Mouse (Mus musculus): Measurements from ENCODE around the gene Cyb5r1. TPM values are rescaled to one million over a fixed set of nuclear protein-coding genes. Genes with fewer than 3 reads are reported as not detected.
"Not testable (repeated sequence)": the region's sequence is repeated elsewhere in the genome, so short reads cannot be mapped to it uniquely, and the experiment has no call there.

The Cyb5r1 gene
- total RNA-seq, 2 experiments from 2014 or later: 18.9 to 19.9 TPM

DNA sequence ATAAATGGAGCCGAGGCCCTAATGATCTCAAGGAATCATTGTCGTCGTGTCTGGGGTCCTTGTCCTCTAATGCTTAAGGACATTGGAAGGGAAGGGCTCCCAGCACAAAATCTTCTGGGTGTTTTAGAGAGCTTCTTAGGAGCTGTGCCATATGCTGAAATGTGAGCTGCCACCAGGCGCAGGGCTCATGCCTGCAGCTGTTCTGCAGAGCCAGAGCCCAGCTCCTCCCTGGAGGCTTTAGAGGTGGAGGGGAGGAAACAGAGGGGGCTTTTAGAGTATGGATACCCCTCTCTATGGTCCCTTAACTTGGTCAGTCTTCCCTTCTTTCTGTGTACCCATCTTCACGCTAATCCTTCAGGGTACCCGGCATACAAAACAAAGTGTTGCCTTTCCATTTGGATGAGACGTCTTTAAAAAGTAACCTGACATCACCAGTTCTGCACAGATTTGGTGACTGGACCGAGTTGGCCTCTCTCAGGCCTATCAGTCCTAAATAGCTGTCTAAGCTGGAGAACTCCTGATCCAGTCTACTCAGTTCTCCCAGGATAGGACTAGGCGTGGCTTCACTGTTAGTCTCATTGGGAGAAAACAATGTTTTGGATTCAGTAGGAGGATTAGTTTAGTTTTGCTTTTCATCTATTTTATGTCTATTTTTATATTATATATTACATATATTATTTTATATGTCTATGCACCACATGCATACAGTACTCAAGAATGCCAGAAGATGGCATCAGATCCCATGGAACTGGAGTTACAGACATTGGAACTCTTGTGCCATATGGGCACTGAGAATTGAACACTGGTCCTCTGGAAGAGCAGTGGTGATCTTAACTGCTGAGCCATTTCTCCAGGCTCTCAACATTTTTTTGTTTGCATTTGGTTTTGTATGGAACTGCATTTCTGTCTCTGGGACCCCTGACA, 6.6 kb downstream of the Cyb5r1 start:
- no peak for DNase-seq (ENCODE audit: low spot score in 2 of 2)
- intact Hi-C loops (cut with DNase I): no loop called here

DNA sequence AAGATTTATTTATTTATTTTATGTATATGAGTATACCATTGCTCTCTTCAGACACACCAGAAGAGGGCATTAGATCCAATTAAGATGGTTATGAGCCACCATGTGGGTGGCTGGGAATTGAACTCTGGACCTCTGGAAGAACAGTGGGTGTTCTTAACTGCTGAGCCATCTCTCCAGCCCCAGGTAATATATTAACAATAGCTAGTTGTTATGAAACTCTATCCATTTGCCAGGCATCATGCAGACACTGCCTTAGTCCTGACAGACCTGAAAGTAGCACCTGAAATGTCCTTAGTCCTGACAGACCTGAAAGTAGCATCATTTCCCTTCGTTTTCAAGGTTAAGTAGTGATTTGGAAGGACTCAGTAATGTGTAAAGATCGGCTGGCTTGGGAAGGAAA, 8.7 kb downstream of the Cyb5r1 start:
- DNase-seq (ENCODE audit: low spot score in 2 of 2): no peak
- intact Hi-C loops (cut with DNase I): no loop called here

DNA sequence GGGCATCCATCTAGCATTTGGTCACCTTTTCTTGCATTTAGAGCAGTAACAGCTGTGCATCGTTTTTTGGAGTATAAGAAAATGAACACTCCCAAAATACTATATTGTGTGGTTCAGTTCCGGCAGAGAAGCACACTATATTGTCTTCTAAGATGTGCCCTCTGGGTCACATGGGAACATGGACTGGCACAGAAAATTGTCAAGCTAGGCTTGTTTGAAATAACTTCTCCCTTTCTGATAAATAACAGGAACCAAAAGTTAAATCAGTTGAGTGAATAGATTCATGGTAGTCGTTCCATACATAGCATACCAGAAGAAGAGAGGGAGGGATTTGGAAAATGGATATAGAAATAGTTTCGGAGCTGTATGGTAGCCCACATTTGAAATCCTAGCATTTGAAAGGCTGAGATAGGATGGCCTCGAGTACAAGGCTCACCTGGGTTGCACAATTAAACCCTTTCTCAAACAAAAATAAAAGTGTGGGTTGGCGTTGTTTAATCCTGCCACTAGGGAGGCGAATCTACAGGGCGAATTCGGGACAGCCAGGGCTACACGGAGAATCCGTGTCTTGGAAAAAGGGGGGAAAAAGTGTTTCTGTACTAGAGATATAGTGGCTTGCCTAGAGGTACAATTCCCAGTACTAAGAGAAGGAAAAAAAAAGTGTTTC, 9.3 kb downstream of the Cyb5r1 start:
- no peak for DNase-seq (ENCODE audit: low spot score in 2 of 2)
- intact Hi-C loops (cut with DNase I): loop anchor here (5.0 kb wide), 1 partner anchor 52 kb away; the partner anchor contains the start of gene Tmem183a

- intact Hi-C loops (cut with DNase I): loop anchor here (5.0 kb wide), 1 partner anchor 53 kb away; the partner anchor contains the start of gene Tmem183a
- DNase-seq (ENCODE audit: low spot score in 2 of 2): peak; percentile 97
Observed at GRCm38 (mm10) chr1:134415168-134415831, 9.9 kb downstream of the Cyb5r1 start, which contains the start of gene Adipor1. Gene Adipor1, plus strand, starts transcription at chr1:134415378.

GRCm38 (mm10) chr1:134418414-134418975, 13.1 kb downstream of the Cyb5r1 start:
- intact Hi-C loops (cut with DNase I): loop anchor here (5.0 kb wide), 1 partner anchor 56 kb away; the partner anchor contains the start of gene Tmem183a
- no peak for DNase-seq (ENCODE audit: low spot score in 2 of 2)

- intact Hi-C loops (cut with DNase I): loop anchor here (5.0 kb wide), 1 partner anchor 57 kb away; the partner anchor contains the start of gene Tmem183a
- DNase-seq (ENCODE audit: low spot score in 2 of 2): no peak
Observed at GRCm38 (mm10) chr1:134419176-134419575, 13.8 kb downstream of the Cyb5r1 start.

- DNase-seq (ENCODE audit: low spot score in 2 of 2): no peak
- intact Hi-C loops (cut with DNase I): loop anchor here (5.0 kb wide), 1 partner anchor 58 kb away; the partner anchor contains the start of gene Tmem183a
Observed at GRCm38 (mm10) chr1:134419751-134420458, 14.5 kb downstream of the Cyb5r1 start.

GRCm38 (mm10) chr1:134423911-134424310, 18.6 kb downstream of the Cyb5r1 start:
- intact Hi-C loops (cut with DNase I): no loop called here
- DNase-seq (ENCODE audit: low spot score in 2 of 2): no peak

DNA sequence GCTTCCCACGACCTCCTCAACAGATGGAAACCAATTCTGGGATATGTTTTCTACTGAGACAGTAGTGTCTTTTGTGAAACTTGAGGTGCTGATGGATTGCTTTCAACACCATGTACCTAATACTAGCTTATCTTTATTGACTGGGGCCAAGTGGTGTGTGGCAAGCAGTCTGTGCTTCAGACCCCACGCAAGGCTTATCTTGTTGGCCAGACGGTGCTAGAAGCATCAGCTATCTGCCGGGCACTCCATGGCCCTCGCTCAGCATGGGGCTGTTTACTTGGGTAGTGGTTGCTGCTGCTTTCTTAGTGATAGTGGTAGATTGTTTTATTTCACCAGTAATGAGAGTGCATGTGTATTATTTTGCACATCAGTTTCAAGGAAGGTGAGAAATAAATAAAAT, 20.9 kb downstream of the Cyb5r1 start:
- intact Hi-C loops (cut with DNase I): no loop called here
- no peak for DNase-seq (ENCODE audit: low spot score in 2 of 2)

DNA sequence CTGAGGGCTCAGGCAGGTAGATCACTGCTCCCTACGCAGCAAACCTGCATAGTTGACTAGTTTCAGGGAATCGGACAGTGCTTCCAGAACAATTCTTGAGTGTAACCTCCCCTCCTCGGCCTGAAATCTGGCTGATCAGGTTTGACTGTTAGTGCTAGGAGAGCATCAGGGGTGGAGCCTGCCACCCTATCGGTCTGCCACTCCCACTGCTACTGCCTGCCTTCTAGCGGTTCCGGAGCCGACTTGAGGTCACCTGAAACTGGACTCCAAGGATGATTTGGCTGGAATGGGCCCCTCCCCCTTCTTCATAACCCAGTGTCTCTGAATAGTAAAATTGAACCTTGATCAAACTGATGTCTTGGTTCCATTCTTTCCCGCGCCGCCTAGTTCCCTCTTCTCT, 27.6 kb downstream of the Cyb5r1 start:
- intact Hi-C loops (cut with DNase I): no loop called here
- no peak for DNase-seq (ENCODE audit: low spot score in 2 of 2)

DNA sequence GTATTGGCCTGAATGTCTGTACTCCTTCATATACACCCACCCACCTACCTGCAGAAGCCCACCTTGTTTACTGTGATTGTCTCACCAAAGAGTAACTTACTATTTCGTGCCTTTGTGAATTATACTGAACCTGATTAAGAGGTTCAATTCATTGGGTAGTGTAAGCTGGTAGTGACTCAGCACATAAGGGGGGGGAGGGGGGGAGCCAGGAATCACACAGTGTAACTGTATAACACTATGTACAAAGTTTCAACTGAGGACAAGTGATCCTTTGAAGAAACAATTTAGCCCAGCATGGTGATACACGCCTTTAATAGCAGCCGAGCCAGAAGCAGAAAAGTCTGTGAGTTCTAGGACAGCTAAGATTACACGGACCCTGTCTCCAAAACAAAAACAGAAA, 28.1 kb downstream of the Cyb5r1 start:
- DNase-seq (ENCODE audit: low spot score in 2 of 2): no peak

GRCm38 (mm10) chr1:134435414-134435813, 30.1 kb downstream of the Cyb5r1 start:
- DNase-seq (ENCODE audit: low spot score in 2 of 2): no peak
- intact Hi-C loops (cut with DNase I): no loop called here

More for the DNA sequence above, 28.1 kb downstream of the Cyb5r1 start:
- intact Hi-C loops (cut with DNase I): no loop called here

- intact Hi-C loops (cut with DNase I): no loop called here
- DNase-seq (ENCODE audit: low spot score in 2 of 2): no peak
Observed at GRCm38 (mm10) chr1:134440437-134440836, 35.1 kb downstream of the Cyb5r1 start.

GRCm38 (mm10) chr1:134441737-134442136, 36.4 kb downstream of the Cyb5r1 start:
- DNase-seq (ENCODE audit: low spot score in 2 of 2); intact Hi-C loops (cut with DNase I): not testable (repeated sequence)

- intact Hi-C loops (cut with DNase I): no loop called here
- no peak for DNase-seq (ENCODE audit: low spot score in 2 of 2)
Observed at GRCm38 (mm10) chr1:134442394-134442793, 37.0 kb downstream of the Cyb5r1 start.

DNA sequence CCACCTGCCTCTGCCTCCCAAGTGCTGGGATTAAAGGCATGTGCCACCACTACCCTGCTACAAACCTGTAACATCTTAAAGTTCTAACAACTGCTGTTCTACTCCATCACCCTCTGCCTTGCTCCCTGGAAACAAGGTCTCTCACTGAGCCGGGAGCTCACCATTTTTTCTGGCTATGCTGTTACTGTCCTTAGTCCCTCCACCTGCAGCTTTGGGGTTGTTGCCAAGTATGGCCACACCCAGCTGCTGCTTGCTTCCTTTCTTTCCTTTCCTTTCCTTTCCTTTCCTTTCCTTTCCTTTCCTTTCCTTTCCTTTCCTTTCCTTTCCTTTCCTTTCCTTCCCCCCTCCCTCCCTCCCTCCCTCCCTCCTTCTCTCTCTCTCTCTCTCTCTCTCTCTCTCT, 37.9 kb downstream of the Cyb5r1 start:
- intact Hi-C loops (cut with DNase I); DNase-seq (ENCODE audit: low spot score in 2 of 2): not testable (repeated sequence)

- DNase-seq (ENCODE audit: low spot score in 2 of 2): no peak
- intact Hi-C loops (cut with DNase I): no loop called here
Observed at GRCm38 (mm10) chr1:134445418-134445817, 40.1 kb downstream of the Cyb5r1 start.

DNA sequence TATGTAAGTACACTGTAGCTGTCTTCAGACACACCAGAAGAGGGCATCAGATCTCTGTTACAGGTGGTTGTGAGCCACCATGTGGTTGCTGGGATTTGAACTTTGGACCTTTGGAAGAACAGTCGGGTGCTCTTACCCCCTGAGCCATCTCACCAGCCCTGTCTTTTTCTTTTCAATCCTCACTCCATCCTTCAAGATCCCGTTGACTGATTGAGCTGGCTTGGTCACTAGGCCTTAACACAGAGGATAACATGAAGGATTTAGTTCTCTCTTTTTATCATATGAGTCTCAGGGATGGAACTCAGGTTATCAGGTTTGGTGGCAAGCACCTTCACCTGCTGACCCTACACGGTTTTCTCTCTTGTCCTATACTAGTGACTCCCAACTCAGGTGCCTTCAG, 43.2 kb downstream of the Cyb5r1 start:
- intact Hi-C loops (cut with DNase I); DNase-seq (ENCODE audit: low spot score in 2 of 2): not testable (repeated sequence)

DNA sequence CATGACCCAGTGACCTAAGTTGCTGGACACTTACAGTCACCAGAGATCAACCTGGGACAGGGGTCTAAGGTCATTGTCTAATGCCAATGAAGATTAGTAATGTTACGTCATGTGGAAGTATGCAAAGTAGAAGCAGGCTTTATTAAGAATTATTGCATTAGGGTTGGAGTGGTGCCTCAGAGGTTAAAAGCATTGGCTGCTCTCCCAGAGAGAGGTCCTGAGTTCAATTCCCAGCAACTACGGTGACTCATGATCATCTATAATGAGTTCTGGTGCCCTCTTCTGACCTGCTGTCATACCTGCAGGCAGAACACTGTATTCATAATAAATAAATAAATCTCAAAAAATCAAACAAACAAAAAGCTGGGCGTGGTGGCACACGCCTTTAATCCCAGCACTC, 44.8 kb downstream of the Cyb5r1 start:
- intact Hi-C loops (cut with DNase I): no loop called here
- no peak for DNase-seq (ENCODE audit: low spot score in 2 of 2)

All from left cerebral cortex, postnatal 36 days (tissue).